Mouse (Mus musculus): ENCODE results near the gene Il18rap.

The Il18rap gene

DNA sequence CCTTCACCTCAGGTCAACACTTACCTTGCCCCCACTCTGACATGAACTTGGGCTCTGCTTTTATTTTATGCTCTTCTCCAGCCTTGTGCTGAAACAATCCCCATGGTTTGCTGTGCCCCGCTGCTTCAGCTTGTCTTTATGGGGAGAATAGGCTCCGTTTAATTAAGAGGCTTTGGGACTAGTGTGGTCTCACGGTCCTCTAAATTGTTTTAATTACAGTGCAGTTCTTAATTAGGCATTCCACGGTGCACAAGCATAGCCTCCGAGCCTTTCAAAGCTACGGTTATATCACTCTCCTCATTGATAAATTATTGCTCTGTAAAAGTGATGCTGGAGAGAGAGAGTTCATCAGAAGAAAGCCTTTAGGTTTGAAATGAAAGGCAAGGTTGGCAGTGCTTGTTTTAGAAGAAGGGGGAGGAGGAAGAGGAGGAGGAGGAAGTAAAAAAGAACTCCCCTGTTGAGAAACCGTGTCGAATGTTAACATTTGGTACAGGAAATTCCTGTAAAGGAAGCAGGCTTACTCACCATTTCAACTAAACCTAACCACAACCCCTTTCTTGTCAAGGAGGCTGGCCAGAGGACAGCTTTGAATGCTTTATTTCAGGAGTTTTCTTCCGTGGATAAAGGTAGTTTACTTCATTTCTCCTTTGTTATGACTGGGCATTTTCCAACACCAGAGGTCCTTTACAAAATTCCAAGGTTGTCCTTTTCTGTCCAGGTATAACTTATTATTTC lies at the start of gene Il18rap:
TSS of gene Il18rap (plus strand) at position 512 of the 735 bp plus-strand sequence.
- DNase-seq (ENCODE audit: low spot score), result no peak

DNA sequence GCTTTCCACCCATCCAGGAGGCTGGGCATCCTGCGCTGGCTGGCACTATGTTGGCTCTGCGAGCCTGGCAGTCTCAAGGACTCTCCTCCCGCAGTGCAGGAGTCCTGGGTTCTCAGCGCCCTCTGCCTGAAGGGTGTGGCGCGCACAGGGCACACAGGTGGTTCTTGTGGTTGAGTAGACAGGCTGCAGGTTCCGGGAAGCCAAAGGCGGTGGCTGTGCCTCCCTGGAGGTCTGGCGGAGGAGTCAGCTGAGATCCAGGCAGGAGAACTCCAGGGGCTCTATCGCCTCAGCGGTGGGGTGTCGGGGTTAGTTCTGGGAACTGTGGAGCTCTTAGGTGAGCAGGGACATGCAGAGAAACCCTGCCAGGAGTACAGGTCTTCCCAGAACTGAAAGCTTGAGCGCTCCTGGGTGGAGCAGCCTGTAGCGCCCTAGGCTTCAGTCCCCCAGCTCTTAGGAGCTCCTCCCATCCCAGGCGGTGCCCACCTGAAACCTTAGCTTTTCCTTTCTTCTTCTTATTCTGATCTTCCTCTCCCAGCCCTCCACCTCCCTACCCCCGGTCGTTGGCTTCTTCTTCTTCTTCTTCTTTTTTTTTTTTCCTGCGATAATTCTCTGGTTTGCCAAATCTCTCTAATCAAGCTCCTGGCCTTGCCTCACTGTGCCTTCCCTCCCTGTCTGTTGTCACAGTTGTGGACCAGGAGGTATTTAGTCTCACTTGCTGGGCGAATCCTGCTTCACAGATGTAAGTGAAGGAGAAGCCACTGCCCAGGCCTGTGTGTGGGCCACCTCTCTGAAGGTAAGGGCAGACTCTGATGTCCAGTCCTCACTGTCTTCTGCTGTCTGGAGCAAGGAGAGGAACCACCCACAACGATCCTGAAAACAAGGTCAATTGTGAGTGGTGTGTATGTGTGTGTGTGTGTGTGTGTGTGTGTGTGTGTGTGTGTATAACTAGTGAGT lies 49.4 kb upstream of the Il18rap start, which contains the start of gene Il18r1:
TSS of gene Il18r1 (plus strand) at position 76 of the 954 bp plus-strand sequence.
- DNase-seq (ENCODE audit: low spot score), result no peak

DNA sequence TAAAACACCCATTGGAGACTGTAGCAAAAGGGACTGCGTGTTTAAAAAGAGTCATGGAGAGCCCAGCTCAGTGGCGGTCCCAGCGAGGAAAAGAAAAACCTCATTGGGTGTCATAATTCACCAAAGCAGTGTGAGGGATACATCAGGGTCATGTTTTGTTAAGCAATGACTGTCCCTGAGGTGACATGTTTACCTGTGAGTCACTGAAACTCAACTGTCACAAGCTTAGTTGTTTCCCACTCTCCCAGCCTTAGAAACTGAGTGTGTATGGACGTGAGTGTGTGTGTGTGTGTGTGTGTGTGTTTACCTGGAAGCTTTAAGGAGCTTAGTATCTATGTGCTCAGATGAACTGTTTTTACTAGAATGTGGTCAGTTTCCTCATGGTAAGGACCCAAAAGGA lies 47.9 kb upstream of the Il18rap start:
- DNase-seq (ENCODE audit: low spot score), result no peak

- no peak for DNase-seq (ENCODE audit: low spot score)
These were observed 46.4 kb upstream of the Il18rap start for GRCm38 (mm10) chr1:40468805-40469204.

DNA sequence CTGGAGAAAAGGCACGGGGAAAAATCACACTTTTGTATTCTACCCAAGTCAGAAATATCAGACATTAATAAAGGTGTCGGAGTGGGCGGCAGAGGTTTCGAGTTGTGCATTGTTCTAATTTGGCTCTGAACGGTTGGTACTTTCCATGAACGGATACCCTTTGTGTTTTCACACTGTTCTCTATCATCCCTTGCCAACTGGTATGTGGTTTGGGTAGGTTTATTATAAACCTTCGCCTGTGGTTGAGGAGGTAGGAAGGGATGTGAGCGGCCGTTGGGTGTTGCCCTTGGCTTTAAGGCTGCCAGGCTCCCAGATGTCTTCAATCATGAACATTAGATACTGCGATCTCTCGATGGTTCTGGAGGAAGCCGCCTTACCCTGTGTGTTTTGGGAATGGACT lies 45.3 kb upstream of the Il18rap start:
- no peak for DNase-seq (ENCODE audit: low spot score)

GRCm38 (mm10) chr1:40472401-40472800 lies 42.8 kb upstream of the Il18rap start:
- no peak for DNase-seq (ENCODE audit: low spot score)

DNA sequence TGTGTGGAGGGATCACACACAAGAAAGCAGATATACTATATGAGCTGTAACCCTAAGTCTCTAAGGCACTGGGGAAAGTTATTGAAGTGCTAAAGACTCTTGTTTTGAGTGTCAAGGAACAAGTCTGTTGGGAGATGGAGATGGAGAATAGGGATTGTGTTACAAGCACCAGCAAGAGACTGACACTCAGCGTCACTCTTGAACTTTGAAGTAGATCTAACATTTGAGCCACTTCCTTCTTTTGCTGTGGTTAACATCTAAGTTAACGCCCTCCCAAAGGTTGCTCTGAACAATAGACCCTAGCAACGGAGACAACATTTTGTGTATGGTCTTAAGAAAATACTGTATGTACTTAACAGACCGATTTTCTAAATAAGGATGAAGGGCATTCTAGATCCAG lies 41.5 kb upstream of the Il18rap start:
- no peak for DNase-seq (ENCODE audit: low spot score)

GRCm38 (mm10) chr1:40474336-40474735 lies 40.8 kb upstream of the Il18rap start:
- no peak for DNase-seq (ENCODE audit: low spot score)

DNA sequence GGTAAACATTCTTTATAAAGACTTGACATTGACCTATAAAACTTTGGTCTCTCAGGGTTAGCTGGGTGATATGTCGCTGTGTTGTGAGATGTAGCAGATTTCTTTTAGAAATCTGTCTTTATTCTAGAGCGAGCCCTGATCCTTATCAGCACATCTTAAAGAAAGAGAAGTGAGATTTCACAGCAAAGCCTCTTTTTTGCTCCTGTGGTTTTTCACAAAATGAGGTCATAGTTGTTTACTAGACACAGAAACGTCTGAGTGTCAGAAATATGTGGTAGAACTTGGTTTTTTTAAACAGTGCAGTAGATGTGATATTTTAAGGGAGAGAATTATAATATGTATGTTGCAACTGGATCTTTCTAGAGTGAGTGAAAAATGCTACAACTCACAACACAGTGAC lies 39.5 kb upstream of the Il18rap start:
- DNase-seq (ENCODE audit: low spot score), result no peak

GRCm38 (mm10) chr1:40476756-40477155 lies 38.4 kb upstream of the Il18rap start:
- DNase-seq (ENCODE audit: low spot score), result no peak

GRCm38 (mm10) chr1:40479505-40479923 lies 35.6 kb upstream of the Il18rap start:
- DNase-seq (ENCODE audit: low spot score), result no peak

DNA sequence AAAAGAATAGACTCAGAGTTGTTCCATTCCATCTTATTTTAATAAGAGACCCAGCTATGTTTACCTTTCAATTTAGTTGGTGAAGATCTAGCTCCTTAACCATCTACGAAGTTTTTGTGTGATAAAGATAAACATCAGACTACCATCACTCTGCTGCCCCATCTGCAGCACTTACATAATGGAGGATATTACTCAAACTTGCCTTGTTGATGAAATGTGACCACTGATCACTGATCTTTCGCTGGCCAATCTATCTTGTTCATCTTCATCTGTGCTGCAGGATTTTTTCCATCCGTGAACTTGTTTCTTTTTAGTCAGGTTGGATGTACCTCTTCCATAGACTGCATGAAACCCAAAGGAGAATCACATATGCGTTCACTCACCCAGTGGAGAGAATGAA lies 20.6 kb upstream of the Il18rap start:
- DNase-seq (ENCODE audit: low spot score), result no peak

DNA sequence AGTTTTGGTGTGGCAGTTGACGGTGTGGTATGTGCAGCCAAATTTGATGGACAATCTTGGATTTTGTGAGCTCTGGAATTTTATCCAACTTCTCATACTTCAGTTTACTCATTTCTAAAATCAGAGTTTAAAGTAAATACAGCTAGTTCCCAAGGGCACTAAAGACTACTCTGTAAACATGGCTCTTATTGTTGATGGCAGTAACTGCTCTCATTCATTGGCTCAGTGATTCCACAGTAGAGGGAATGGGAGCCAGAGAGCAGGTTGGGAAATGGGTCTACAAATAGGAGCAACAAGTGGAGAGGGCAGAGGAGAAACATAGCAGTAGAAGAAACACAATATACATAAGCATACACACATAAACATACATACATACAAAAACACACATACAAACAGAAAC lies 15.5 kb upstream of the Il18rap start:
- no peak for DNase-seq (ENCODE audit: low spot score)

GRCm38 (mm10) chr1:40501126-40501525 lies 14.0 kb upstream of the Il18rap start:
- no peak for DNase-seq (ENCODE audit: low spot score)

DNA sequence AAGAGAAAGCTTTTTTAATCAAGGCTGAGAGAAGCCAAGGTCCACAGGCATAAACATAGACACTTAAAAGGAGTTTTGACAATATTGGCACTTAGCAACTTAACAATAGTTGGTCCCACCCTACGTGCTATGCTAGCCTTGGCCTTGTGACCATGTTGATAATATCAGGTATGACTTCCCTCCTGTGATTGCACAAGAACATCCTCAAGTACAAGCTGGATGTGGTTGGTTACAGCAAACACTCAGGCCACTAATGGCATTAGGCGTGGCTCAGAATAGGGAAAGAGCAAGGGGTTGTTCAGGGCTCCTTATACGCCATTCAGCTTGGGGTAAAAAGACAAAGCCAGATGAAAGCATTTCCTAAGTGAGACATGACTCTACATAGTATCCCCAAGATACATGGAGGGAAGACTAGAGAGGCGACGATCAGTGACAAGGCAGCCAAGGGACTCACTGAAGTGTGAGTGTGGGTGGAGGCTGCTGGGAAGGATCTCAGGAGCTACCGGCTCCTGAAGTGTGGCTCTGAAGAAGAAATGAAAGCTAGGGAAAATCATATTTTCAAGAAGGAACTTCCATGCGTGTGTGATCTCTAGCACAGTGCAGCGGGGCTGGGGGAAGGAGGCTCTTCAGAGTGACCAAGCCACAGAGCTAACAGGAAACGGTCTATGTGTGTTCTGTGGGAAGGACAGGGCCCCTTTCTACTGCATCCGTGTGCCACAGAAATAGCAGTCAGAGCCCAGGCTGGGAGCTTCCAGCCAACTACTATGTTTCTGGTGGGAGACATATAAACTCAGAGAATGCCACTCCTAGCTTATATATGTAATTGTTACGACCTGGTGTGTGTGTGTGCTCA lies 13.4 kb upstream of the Il18rap start:
- DNase-seq (ENCODE audit: low spot score), result no peak

DNA sequence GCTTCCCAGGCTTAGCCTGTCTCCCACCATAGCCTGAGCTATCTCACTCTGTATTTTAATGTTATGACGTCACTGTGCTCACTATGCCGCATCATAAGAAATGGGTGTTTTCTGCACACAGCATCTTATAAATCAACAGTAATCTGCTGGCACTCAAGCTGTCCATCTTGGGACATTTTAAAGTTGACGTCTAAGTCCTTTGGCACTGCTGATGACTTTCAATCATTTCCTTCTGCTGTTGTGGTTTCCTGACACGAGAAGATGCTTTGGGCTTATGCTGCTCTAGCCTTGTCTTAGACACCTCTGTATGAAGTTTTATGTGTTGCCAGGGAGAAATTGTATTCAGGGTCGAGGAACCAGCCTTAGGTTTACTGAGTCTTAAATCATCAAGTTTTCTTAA lies 10.6 kb upstream of the Il18rap start:
- DNase-seq (ENCODE audit: low spot score), result no peak

GRCm38 (mm10) chr1:40516364-40516763 lies 1.2 kb downstream of the Il18rap start:
- no peak for DNase-seq (ENCODE audit: low spot score)

DNA sequence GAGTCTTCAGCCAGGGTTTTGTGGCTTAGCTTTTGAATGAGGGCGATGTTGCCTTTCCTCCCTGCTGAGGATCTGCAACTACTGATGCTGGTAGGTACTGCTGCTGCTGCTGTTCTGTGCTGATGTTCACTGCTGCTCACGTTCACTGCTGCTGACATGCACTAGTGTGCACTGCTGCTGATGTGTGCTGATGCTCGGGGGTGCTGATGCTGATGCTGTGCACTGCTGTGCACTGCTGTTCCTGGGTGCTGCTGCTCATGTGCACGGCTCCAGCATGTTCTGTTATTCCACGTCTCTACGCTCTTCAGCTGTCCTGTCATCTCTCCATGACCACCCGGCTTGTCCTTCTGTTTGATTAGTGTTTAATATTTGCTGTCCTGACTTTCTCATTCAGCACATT lies 7.8 kb downstream of the Il18rap start:
- DNase-seq (ENCODE audit: low spot score), result no peak

DNA sequence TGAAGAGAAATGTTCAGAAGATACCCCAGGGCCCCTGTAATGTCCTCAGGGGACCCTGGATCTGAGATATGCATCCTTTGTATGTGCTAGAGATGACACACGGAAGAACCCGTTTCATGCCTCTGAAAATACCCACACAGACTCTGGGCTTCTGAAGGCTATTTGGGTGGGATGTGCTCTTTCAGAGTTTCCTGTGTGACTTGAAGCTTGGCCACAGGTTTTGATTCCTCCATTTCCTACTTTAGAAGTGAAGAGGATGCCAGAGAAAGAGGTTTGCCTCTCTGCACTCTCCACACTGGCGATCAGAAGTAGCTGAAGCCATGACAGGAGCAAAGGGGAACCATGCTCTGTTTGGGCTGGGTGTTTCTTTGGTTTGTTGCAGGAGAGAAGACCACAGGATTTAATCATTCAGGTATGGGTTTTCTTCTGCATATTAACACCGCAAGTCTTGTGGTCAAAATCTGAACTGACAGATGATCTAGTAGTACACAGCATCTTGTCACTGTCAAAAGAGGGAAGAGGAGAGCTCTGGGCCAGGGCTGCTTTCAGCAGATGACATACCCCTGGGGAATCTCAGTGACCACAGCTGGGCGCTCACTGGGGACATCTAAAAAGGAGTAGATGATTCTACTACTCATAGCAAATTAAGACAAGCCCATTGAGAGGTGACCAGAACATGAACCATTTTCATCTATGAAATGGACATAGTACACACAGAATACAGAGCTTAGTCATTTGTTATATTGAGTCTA lies 9.0 kb downstream of the Il18rap start:
- DNase-seq (ENCODE audit: low spot score), result no peak

DNA sequence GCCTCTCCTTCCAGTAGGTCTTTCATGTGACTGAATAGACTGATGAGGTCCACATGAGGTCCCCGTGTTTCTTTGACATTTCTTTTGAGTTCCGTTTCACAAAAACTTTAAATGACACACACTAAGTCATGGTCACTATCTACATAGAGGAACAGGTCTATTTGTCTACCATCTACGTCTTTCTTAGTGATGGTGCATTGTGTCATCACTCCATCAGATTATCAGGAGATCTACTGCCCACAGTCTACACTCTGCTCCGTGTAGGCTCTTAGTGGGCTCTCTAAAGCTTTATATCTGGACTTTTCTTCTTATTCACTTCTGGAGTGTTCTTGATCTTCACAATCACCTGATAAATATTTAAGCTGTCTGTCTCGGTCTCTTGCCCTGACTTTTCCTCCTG lies 14.1 kb downstream of the Il18rap start:
- no peak for DNase-seq (ENCODE audit: low spot score)

GRCm38 (mm10) chr1:40537577-40537976 lies 22.4 kb downstream of the Il18rap start:
- DNase-seq (ENCODE audit: low spot score), result no peak

Measured in left cerebral cortex, adult 11 months (tissue).